Mouse (Mus musculus) olfactory bulb, adult 2 months (tissue): Measurements from ENCODE around the gene Mettl7a2. TPM values are rescaled to one million over a fixed set of nuclear protein-coding genes. Genes with fewer than 3 reads are reported as not detected.
"Not testable (repeated sequence)": the region's sequence is repeated elsewhere in the genome, so short reads cannot be mapped to it uniquely, and the experiment has no call there.

ENCODE experiments used
- H3K27ac ChIP-seq: fragments of 200-500 bp; 2 replicates; pipeline ENCODE4 v1.5.1; 2012; ENCODE audit warnings: low read depth, low read length; ENCODE audit not compliant: insufficient read depth
- H3K4me1 ChIP-seq: fragments of 200-500 bp; 2 replicates; pipeline ENCODE4 v1.6.1; 2012; ENCODE audit warnings: low read length; ENCODE audit not compliant: control insufficient read depth, insufficient read depth
- H3K4me3 ChIP-seq: fragments of 200-500 bp; 2 replicates; pipeline ENCODE4 v1.5.1; 2012; ENCODE audit warnings: mild to moderate bottlenecking, low read depth, low read length, moderate library complexity; ENCODE audit not compliant: insufficient read depth
- CTCF ChIP-seq: fragments of 200-500 bp; IDR thresholded peaks from 2 replicates; pipeline ENCODE4 v1.5.1; 2012; ENCODE audit warnings: low read depth, mild to moderate bottlenecking, low read length, moderate library complexity; ENCODE audit not compliant: insufficient read depth
- POLR2A ChIP-seq: fragments of 200-500 bp; IDR thresholded peaks from 2 replicates; pipeline ENCODE4 v1.6.1; 2012; ENCODE audit warnings: mild to moderate bottlenecking, low read depth, low read length, moderate library complexity; ENCODE audit not compliant: insufficient read depth
- WGBS: fragments of 180-500 bp; shearing (Covaris S2); methylation state at CpG from one replicate; pipeline ENCODE4 v1.1.7; 2018; 5-methylcytosine and 5-hydroxymethylcytosine counted together
- polyA plus RNA-seq: library from polyadenylated mRNA; stranded (reverse); fragments of >200 nt; gene quantifications from 2 replicates; pipeline ENCODE4 v1.2.4, GENCODE M21; 2012; ENCODE audit warnings: low replicate concordance; ENCODE audit not compliant: missing spikeins, insufficient read depth, insufficient read length

Mettl7a2 gene
- polyA plus RNA-seq, 1 experiment: not detected

DNA sequence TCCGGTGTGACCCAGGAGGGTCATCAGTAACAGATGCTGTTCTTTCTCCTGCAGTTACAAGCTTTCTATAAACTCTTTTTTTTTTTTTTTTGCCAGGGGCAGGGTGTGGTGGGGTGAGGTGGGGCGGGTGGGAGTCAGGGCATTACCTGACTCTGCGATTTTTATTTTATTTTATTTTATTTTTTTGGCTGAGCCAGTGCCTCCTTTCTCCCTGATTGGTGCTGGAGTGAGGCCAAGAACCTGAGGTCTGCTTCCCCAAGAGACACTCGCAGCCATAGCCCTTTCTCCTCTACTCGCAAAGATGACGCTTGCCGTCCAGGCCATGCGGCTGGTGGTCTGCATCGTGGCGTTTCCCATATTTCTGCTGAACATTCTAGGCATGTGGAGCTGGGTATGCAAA is 18.4 kb upstream of the Mettl7a2 start, which contains the start of gene Mettl7a3:
Mettl7a3 (plus strand) TSS at position 301 of the 400 bp plus-strand sequence.
- H3K4me3 ChIP-seq: no peak within 1 kb of the TSS
- WGBS: 82% methylated on average over 10 of the region's 10 CpGs

GRCm38 (mm10) chr15:100337328-100337727 is 15.7 kb upstream of the Mettl7a2 start:
- H3K27ac ChIP-seq, H3K4me3 ChIP-seq, H3K4me1 ChIP-seq: not testable (repeated sequence)

More for the DNA sequence above, 18.4 kb upstream of the Mettl7a2 start, which contains the start of gene Mettl7a3:
- no peak for TF ChIP-seq POLR2A
- TF ChIP-seq CTCF: no peak
- Histone ChIP-seq H3K27ac (no peak within 1 kb of the TSS), H3K4me1 (no peaks in the 10 kb centered on the region)

GRCm38 (mm10) chr15:100337847-100338246 is 15.2 kb upstream of the Mettl7a2 start:
- H3K4me3 ChIP-seq, H3K4me1 ChIP-seq, H3K27ac ChIP-seq: not testable (repeated sequence)
- 47% methylated on average over 10 of the region's 10 CpGs for WGBS

- H3K4me3 ChIP-seq, H3K27ac ChIP-seq, H3K4me1 ChIP-seq: not testable (repeated sequence)
- WGBS: 76% methylated on average over 4 of the region's 5 CpGs
Observed at GRCm38 (mm10) chr15:100341314-100341980, 11.6 kb upstream of the Mettl7a2 start.

- Histone ChIP-seq H3K27ac (no peak overlapping the region), H3K4me3 (no peak overlapping the region), H3K4me1 (no peaks in the 10 kb centered on the region)
- TF ChIP-seq POLR2A (no peak), CTCF (no peak)
Observed at GRCm38 (mm10) chr15:100345484-100345883, 7.5 kb upstream of the Mettl7a2 start.

DNA sequence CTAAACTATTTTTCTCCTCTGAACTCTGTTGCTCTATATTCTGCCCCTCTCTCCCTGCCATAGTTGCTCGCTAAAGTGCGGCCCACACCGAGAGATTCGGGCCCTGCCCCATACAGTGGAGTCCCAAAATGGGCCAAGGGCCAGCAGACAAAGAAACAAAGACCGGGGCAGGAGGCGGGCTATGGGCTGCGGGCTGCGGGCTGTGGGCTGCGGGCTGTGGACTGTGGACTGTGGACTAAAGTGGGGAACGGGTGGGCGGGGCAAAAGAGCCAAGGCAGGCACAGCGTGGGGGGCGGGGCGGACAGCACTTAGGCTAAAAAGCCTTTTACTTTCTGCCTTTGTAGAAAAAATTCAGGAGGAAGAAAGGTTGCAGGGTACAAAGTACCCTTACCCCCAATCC is 6.2 kb upstream of the Mettl7a2 start:
- no peak overlapping the region for H3K4me3 ChIP-seq
- no peaks in the 10 kb centered on the region for H3K4me1 ChIP-seq
- no peak overlapping the region for H3K27ac ChIP-seq
- TF ChIP-seq POLR2A (no peak), CTCF (no peak)
- WGBS: 22% methylated on average over 14 of the region's 14 CpGs

GRCm38 (mm10) chr15:100349496-100349895 is 3.5 kb upstream of the Mettl7a2 start:
- 57% methylated on average over 2 of the region's 2 CpGs for WGBS
- TF ChIP-seq POLR2A (no peak), CTCF (no peak)
- Histone ChIP-seq H3K4me1 (no peaks in the 10 kb centered on the region), H3K27ac (no peak overlapping the region), H3K4me3 (no peak overlapping the region)

- H3K4me3 ChIP-seq: no peak overlapping the region
- no peaks in the 10 kb centered on the region for H3K4me1 ChIP-seq
- H3K27ac ChIP-seq: no peak overlapping the region
- TF ChIP-seq POLR2A (no peak), CTCF (no peak)
- 74% methylated on average over 6 of the region's 6 CpGs for WGBS
Observed at GRCm38 (mm10) chr15:100351501-100352060, 1.4 kb upstream of the Mettl7a2 start.

DNA sequence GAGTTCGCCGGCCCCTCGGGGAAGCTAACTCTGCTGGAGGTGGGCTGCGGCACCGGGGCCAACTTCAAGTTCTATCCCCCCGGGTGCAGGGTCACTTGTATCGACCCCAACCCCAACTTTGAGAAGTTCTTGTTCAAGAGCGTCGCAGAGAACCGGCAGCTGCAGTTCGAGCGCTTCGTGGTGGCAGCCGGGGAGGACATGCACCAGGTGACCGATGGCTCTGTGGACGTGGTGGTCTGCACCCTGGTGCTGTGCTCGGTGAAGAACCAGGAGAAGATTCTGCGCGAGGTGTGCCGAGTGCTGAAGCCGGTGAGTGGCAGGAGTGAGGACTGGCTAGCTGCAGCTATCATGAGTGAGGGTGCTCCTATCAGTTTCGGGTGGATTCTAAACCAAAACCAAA is 399 bp downstream of the Mettl7a2 start:
- H3K4me3 ChIP-seq, H3K4me1 ChIP-seq, H3K27ac ChIP-seq: not testable (repeated sequence)
- WGBS: 97% methylated on average over 22 of the region's 22 CpGs

GRCm38 (mm10) chr15:100355876-100356275 is 2.9 kb downstream of the Mettl7a2 start:
- H3K4me3 ChIP-seq: no peak overlapping the region
- no peak for TF ChIP-seq CTCF
- 91% methylated on average over 5 of the region's 5 CpGs for WGBS
- H3K27ac ChIP-seq: no peak overlapping the region
- H3K4me1 ChIP-seq: no peaks in the 10 kb centered on the region
